Mouse (Mus musculus) kidney, postnatal 0 days (tissue): ENCODE measurements around the gene Cdh22. TPM values are rescaled to one million over a fixed set of nuclear protein-coding genes. Genes with fewer than 3 reads are reported as not detected.

Source experiments
- ATAC-seq: fragments of 200-750 bp; cut with Nextera tagmentation; replicated peaks from 2 replicates; pipeline ENCODE4 v1.8.0; 2017; ENCODE audit warnings: low read depth, moderate number of reproducible peaks, moderate TSS enrichment, moderate library complexity; ENCODE audit not compliant: low FRiP score
- DNase-seq: peaks from one replicate; pipeline ENCODE4 v3.0.0-alpha.2; 2016; ENCODE audit warnings: low spot score
- H3K27ac ChIP-seq: fragments of 300-500 bp; sonication (generic); 2 replicates; pipeline ENCODE4 v1.5.1; 2014; ENCODE audit warnings: mild to moderate bottlenecking
- H3K27me3 ChIP-seq: fragments of 300-500 bp; sonication (generic); 2 replicates; pipeline ENCODE4 v1.6.1; 2014; ENCODE audit warnings: low read length, mixed read lengths; ENCODE audit not compliant: insufficient read depth
- H3K36me3 ChIP-seq: fragments of 300-500 bp; sonication (generic); 2 replicates; pipeline ENCODE4 v1.6.1; 2014; ENCODE audit warnings: low read length, mixed read lengths; ENCODE audit not compliant: insufficient read depth
- H3K4me1 ChIP-seq: fragments of 300-500 bp; sonication (generic); replicated peaks from 2 replicates; pipeline ENCODE4 v1.6.1; 2014; ENCODE audit warnings: antibody characterized with exemption, low read length, mixed read lengths; ENCODE audit not compliant: insufficient read depth
- H3K4me2 ChIP-seq: fragments of 300-500 bp; sonication (generic); 2 replicates; pipeline ENCODE4 v1.6.1; 2014; ENCODE audit warnings: mild to moderate bottlenecking, low read length, moderate library complexity, mixed read lengths
- H3K4me3 ChIP-seq: fragments of 300-500 bp; sonication (generic); replicated peaks from 2 replicates; pipeline ENCODE4 v1.5.1; 2014; ENCODE audit warnings: low read depth, low read length
- H3K9ac ChIP-seq: fragments of 300-500 bp; sonication (generic); 2 replicates; pipeline ENCODE4 v1.6.1; 2014; ENCODE audit warnings: low read depth, low read length
- H3K9me3 ChIP-seq: fragments of 300-500 bp; sonication (generic); replicated peaks from 2 replicates; pipeline ENCODE4 v1.6.1; 2016; ENCODE audit warnings: low read length, inconsistent platforms, mixed read lengths
- CTCF ChIP-seq: IDR thresholded peaks from 2 replicates; pipeline ENCODE4 v1.5.1; 2016; ENCODE audit warnings: antibody characterized with exemption, low read depth, mild to moderate bottlenecking, moderate library complexity
- WGBS: fragments of 180-500 bp; shearing (Covaris S2); extraction: QIAGEN DNeasy Blood & Tissue Kit; methylation state at CpG from one replicate; pipeline ENCODE4 v1.1.7; 2014; 5-methylcytosine and 5-hydroxymethylcytosine counted together
- polyA plus RNA-seq: library from polyadenylated mRNA; unstranded; fragments of >200 nt; fragmentation: Nextera tagmentation; extraction: Ambion mirVana; gene quantifications from 2 replicates; pipeline ENCODE4 v1.2.1, GENCODE M21; 2015

The Cdh22 gene
- polyA plus RNA-seq = 1.5 and 1.6 TPM in 2 replicates

DNA sequence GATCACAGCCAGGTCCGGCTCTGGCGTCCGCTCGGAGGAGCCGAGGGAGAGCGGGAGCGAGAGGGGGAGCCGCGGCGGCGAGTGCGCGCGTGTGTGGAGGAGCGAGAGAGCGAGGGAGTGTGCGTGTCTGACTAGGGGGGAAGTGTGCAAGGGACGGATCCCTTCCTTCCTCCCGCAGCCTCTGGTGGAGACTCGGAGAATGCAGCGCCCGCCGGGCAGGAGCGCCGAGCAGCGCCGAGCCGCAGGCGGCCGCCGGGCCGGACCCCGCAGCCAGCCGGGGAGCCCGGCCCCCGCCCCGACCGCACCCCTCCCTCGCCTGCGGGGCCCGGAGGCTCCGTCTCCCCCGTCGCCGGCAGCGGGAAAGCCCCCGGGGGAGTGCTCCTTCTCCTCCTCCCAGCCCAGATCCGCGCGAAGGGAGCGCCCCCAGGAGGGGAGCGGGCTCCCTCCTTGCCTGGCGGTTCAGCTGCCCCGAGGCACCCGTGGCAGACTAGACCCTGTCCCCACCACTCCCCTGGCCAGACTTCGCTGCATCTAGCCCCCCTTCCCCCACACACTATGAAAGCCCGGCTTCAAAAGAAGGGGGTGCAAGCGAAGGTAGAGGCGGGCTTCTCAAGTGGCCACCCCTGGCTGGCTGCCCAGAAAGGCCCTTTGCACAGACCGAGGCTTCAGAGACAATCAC, at the start of gene Cdh22:
Gene Cdh22, minus strand, starts transcription at position 241 of the 679 bp plus-strand sequence.
- Histone ChIP-seq H3K4me3 (peak within 1 kb of the TSS; percentile 50), H3K27ac (no peak within 1 kb of the TSS), H3K4me2 (peak within 1 kb of the TSS; percentile 97), H3K36me3 (no peaks in the 10 kb centered on the region), H3K4me1 (peaks cover 18% of the 10 kb centered on the region), H3K27me3 (peaks cover 70% of the 10 kb centered on the region), H3K9ac (peak within 1 kb of the TSS; percentile 44), H3K9me3 (no peaks in the 10 kb centered on the region)
- under 1% methylated on average over 30 of the region's 60 CpGs for WGBS
- peak; percentile 88 for DNase-seq
- peak; percentile 35; the same call in 1 of the 2 replicates for TF ChIP-seq CTCF
- peak; percentile 58 for ATAC-seq

DNA sequence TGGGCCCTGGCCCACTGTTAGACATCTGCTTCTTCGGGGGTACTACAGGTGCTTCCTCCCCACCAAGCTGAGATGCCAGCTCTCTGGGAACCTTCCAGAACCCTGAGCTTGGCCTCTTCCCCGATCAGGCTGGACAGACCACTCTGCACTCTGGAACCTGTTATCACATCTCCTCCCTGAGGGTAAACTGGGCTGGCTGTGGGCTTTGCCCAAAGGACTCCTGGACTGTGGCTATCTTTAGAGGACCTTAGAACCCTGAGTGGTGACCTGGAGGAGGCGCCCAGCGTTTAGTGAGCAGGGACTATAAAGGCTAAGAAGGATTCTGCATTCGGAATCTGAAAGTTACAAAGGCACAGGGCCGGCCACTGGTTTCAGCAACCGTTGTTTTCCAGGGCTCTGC, 49.7 kb upstream of the Cdh22 start:
- H3K4me2 ChIP-seq = no peak overlapping the region
- peaks cover 11% of the 10 kb centered on the region for H3K4me1 ChIP-seq
- no peak overlapping the region for H3K27ac ChIP-seq
- no peaks in the 10 kb centered on the region for H3K9me3 ChIP-seq
- H3K36me3 ChIP-seq = peaks cover 16% of the 10 kb centered on the region; the same call in 1 of the 2 replicates
- no peak overlapping the region for H3K9ac ChIP-seq
- H3K4me3 ChIP-seq = no peak overlapping the region
- WGBS = 81% methylated on average over 7 of the region's 7 CpGs
- no peak for TF ChIP-seq CTCF
- ATAC-seq (no peak), DNase-seq (no peak)
- H3K27me3 ChIP-seq = no peaks in the 10 kb centered on the region

DNA sequence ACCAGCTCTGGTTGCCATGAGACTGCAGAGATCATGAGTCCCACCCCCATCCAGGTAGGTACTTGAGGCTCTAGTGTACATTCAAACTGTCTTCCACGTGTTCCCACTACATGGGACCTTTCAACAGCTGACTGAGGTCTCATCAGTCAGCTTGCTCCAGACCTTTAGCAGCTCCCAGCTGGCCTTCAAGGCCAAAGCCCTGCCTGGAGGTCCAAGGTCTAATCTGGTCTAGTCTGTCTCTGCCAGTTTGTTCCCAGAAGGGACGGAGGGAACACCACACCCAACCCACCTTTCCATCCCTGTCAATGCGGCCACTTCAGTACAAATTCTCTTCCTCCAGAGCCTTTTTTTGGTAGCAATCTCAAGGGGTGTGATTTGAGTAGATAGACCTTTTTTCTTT, 49.0 kb upstream of the Cdh22 start:
- DNase-seq = no peak
- H3K36me3 ChIP-seq = peaks cover 14% of the 10 kb centered on the region; the same call in 1 of the 2 replicates

DNA sequence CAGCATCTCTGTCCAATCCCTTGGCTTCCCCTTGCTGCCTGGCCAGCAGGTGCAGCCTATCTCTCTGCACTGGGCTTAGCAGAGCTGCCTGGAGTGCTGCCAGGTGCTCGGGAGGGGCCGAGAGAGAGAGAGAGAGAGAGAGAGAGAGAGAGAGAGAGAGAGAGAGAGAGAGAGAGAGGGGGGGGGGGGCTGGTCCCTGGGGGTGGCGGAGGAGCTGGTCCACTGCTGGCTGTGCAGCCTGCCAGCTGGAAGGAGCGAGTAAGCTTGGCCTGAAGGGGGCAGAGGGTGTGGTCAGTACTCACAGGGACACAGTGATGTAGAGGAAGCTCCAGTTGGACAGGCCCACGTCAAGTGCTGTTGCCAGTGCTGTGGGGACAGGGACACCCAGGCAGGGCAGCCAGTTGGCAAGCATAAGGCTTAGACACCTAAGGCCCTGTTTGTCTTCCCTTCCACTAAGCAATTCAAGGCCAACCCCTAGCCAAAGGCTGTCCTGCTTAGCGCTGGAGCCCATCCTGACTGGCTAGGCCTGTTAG, 47.2 kb upstream of the Cdh22 start:
- Histone ChIP-seq H3K9me3 (no peaks in the 10 kb centered on the region), H3K4me1 (peaks cover 3% of the 10 kb centered on the region), H3K27ac (no peak overlapping the region), H3K4me2 (no peak overlapping the region), H3K36me3 (peaks cover 16% of the 10 kb centered on the region), H3K9ac (no peak overlapping the region), H3K4me3 (no peak overlapping the region), H3K27me3 (no peaks in the 10 kb centered on the region)
- TF ChIP-seq CTCF = no peak
- no peak for DNase-seq
- WGBS = 49% methylated on average over 6 of the region's 6 CpGs
- no peak for ATAC-seq

More for the DNA sequence above, 49.0 kb upstream of the Cdh22 start:
- no peak for TF ChIP-seq CTCF
- ATAC-seq = no peak
- no peak overlapping the region for H3K4me2 ChIP-seq
- H3K4me3 ChIP-seq = no peak overlapping the region
- WGBS = 89% methylated on average over 3 of the region's 3 CpGs
- H3K9me3 ChIP-seq = no peaks in the 10 kb centered on the region
- H3K4me1 ChIP-seq = peaks cover 11% of the 10 kb centered on the region
- H3K27me3 ChIP-seq = no peaks in the 10 kb centered on the region
- no peak overlapping the region for H3K9ac ChIP-seq
- no peak overlapping the region for H3K27ac ChIP-seq

DNA sequence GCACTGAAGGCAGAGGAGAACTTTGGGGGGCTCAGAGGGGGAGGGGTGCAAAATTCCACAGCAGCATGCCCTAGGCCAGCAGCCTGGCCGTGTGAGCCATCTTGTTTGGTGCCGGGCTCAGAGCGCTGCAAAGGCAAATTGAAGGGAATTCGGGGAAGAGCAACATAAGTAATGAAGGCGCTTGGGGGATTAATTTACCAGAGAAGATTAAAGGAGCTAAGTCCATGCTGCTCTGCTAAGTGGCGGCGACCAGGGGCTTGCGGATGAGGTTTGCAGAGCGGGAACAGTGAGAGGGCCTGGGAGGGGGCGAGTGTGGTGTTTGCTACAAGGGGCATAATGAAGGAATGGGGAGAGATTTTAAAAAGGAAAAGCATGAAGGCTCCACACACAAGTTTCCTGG, 44.7 kb upstream of the Cdh22 start:
- ATAC-seq = no peak
- no peak for DNase-seq
- no peak overlapping the region for H3K4me3 ChIP-seq
- no peak overlapping the region for H3K9ac ChIP-seq
- no peaks in the 10 kb centered on the region for H3K27me3 ChIP-seq
- no peaks in the 10 kb centered on the region for H3K9me3 ChIP-seq
- H3K27ac ChIP-seq = no peak overlapping the region
- no peaks in the 10 kb centered on the region for H3K4me1 ChIP-seq
- no peak for TF ChIP-seq CTCF
- no peak overlapping the region for H3K4me2 ChIP-seq
- peaks cover 18% of the 10 kb centered on the region for H3K36me3 ChIP-seq
- 71% methylated on average over 10 of the region's 10 CpGs for WGBS

DNA sequence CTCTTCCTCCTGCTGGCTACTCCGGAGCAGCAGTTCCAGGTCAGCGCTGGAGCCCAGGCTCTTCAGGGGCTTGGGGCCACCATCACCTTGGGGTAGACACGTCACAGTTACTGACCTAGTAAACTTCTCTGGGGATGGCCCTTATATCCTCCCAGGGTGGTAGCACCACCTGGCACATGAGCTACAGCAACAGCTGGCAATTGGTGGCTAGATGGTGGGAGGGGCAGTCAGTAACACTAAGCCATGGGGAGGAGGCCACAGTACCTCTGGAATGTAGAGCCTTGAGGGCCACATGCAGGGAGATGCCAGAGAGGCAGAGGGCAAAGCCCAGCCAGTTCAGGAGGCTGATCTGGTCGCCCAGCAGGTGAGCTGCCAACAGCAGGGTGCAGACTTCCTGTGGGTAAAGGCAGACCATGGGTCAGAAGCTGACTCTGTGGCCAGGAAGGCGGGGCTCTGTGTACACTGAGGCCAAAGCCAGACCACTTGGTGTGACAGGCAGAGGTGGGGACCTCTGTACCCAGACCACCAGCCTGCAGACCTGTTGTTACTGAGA, 42.6 kb upstream of the Cdh22 start:
- H3K4me1 ChIP-seq = no peaks in the 10 kb centered on the region
- TF ChIP-seq CTCF = no peak
- H3K27me3 ChIP-seq = no peaks in the 10 kb centered on the region
- H3K4me3 ChIP-seq = no peak overlapping the region
- 84% methylated on average over 5 of the region's 5 CpGs for WGBS
- peaks cover 13% of the 10 kb centered on the region for H3K36me3 ChIP-seq
- H3K27ac ChIP-seq = no peak overlapping the region
- no peak overlapping the region for H3K9ac ChIP-seq
- ATAC-seq = no peak
- no peaks in the 10 kb centered on the region for H3K9me3 ChIP-seq
- no peak overlapping the region for H3K4me2 ChIP-seq
- DNase-seq = no peak
